ENCODE assay signal across 8 mouse cellular contexts in the genomic region with DNA sequence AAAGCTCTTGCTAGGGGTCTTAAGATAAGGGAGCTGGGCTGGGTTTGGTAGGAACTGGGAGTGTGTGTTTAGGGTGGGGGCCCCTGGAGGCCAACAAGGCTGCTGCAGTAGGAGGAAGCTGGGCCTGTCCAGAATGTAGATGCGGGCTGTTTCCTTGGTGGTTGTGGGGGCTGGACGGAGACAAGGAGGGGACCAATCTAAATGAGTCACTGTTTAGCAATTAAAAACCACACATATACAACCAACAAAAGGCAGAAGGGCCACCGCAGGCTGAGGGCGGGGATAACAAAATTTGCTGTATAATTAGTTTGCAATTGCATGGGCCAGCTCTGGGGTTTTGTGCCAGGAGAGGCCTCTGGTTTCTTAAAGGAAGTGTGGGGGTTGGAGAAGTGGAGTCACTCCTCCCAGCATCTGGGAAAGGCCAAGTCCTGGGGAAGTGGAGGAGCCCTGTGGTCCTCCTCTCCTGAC. TPM values are rescaled to one million over a fixed set of nuclear protein-coding genes. Genes with fewer than 3 reads are reported as not detected.
DNase-seq lines count a peak whose midpoint lies in the region; ATAC-seq and TF ChIP-seq lines count a peak whose summit lies in the region.

No protein-coding gene starts in this region.

- H3K9me3 ChIP-seq in embryonic facial prominence, embryonic 14.5 days (ENCODE audit: control insufficient read depth, low read length) = no peaks in the 10 kb centered on the region
- H3K9me3 ChIP-seq in heart, embryonic 15.5 days (replicated peaks) = no peaks in the 10 kb centered on the region
- H3K9me3 ChIP-seq in kidney, postnatal 0 days (replicated peaks; ENCODE audit: low read length) = no peaks in the 10 kb centered on the region
- H3K9me3 ChIP-seq in stomach, embryonic 15.5 days = no peaks in the 10 kb centered on the region

- peaks cover 37% of the 10 kb centered on the region for H3K4me1 ChIP-seq in embryonic facial prominence, embryonic 14.5 days (ENCODE audit: control insufficient read depth, insufficient read depth, low read length)
- peaks cover 52% of the 10 kb centered on the region for H3K4me1 ChIP-seq in heart, embryonic 15.5 days (replicated peaks)
- peaks cover 43% of the 10 kb centered on the region for H3K4me1 ChIP-seq in kidney, postnatal 0 days (replicated peaks; ENCODE audit: insufficient read depth, low read length)
- peaks cover 47% of the 10 kb centered on the region for H3K4me1 ChIP-seq in stomach, embryonic 15.5 days

- no peaks in the 10 kb centered on the region for H3K27me3 ChIP-seq in embryonic facial prominence, embryonic 14.5 days (replicated peaks; ENCODE audit: control insufficient read depth, insufficient read depth, low read length)
- no peaks in the 10 kb centered on the region for H3K27me3 ChIP-seq in heart, embryonic 15.5 days
- no peaks in the 10 kb centered on the region for H3K27me3 ChIP-seq in kidney, postnatal 0 days (ENCODE audit: insufficient read depth, low read length)
- H3K27me3 ChIP-seq in stomach, embryonic 15.5 days (replicated peaks) = no peaks in the 10 kb centered on the region

- ATAC-seq in embryonic facial prominence, embryonic 14.5 days (ENCODE audit: low read depth) = peak; percentile 1
- ATAC-seq in heart, embryonic 15.5 days (replicated peaks; ENCODE audit: insufficient number of reproducible peaks, insufficient read depth, low FRiP score, low read depth) = peak; percentile 0; the same call in 1 of the 2 replicates
- no peak; the same call in 1 of the 2 replicates for ATAC-seq in kidney, postnatal 0 days (replicated peaks; ENCODE audit: low FRiP score, low read depth)
- ATAC-seq in stomach, embryonic 15.5 days (ENCODE audit: insufficient read depth, low FRiP score, low read depth) = no peak; the same call in 1 of the 2 replicates

- H3K36me3 ChIP-seq in embryonic facial prominence, embryonic 14.5 days (ENCODE audit: control insufficient read depth, insufficient read depth, low read length) = peaks cover 41% of the 10 kb centered on the region
- H3K36me3 ChIP-seq in heart, embryonic 15.5 days = peaks cover 22% of the 10 kb centered on the region; the same call in 1 of the 2 replicates
- peaks cover 24% of the 10 kb centered on the region; the same call in 1 of the 2 replicates for H3K36me3 ChIP-seq in kidney, postnatal 0 days (ENCODE audit: insufficient read depth, low read length)
- peaks cover 2% of the 10 kb centered on the region for H3K36me3 ChIP-seq in stomach, embryonic 15.5 days

- peak; percentile 51 for TF ChIP-seq CTCF in kidney, postnatal 0 days (IDR thresholded peaks at IDR 0.05; ENCODE audit: low read depth)

- peak; percentile 69 for DNase-seq in urinary bladder, postnatal 14 days (ENCODE audit: low spot score)
- DNase-seq in urinary bladder, adult 2 months (ENCODE audit: low spot score) = no peak
- DNase-seq in embryonic facial prominence, embryonic 14.5 days (ENCODE audit: low spot score) = peak; percentile 86
- DNase-seq in kidney, postnatal 0 days (ENCODE audit: low spot score) = peak; percentile 81
- DNase-seq in lung, postnatal 25 days (ENCODE audit: low spot score) = peak; percentile 72
- no peak for DNase-seq in cerebellum, adult 11-12 months

- 6% methylated on average over 4 of the region's 4 CpGs for WGBS in embryonic facial prominence, embryonic 14.5 days
- WGBS in heart, embryonic 15.5 days = 3% methylated on average over 4 of the region's 4 CpGs
- WGBS in kidney, postnatal 0 days = 3% methylated on average over 4 of the region's 4 CpGs
- 3% methylated on average over 4 of the region's 4 CpGs for WGBS in stomach, embryonic 15.5 days

- peak overlapping the region; percentile 81 for H3K9ac ChIP-seq in embryonic facial prominence, embryonic 14.5 days (ENCODE audit: low read depth, low read length)
- H3K9ac ChIP-seq in heart, embryonic 15.5 days = peak overlapping the region; percentile 98
- peak overlapping the region; percentile 99 for H3K9ac ChIP-seq in kidney, postnatal 0 days (ENCODE audit: low read depth, low read length)
- peak overlapping the region; percentile 97 for H3K9ac ChIP-seq in stomach, embryonic 15.5 days

- peak overlapping the region; percentile 68 for H3K4me3 ChIP-seq in embryonic facial prominence, embryonic 14.5 days (ENCODE audit: low read depth, low read length)
- H3K4me3 ChIP-seq in heart, embryonic 15.5 days = peak overlapping the region; percentile 93
- peak overlapping the region; percentile 96 for H3K4me3 ChIP-seq in kidney, postnatal 0 days (replicated peaks; ENCODE audit: low read depth, low read length)
- H3K4me3 ChIP-seq in stomach, embryonic 15.5 days (replicated peaks) = peak overlapping the region; percentile 92

- peak overlapping the region; percentile 97 for H3K4me2 ChIP-seq in embryonic facial prominence, embryonic 14.5 days (ENCODE audit: low read depth, low read length)
- peak overlapping the region; percentile 95 for H3K4me2 ChIP-seq in heart, embryonic 15.5 days
- H3K4me2 ChIP-seq in kidney, postnatal 0 days (ENCODE audit: low read length) = peak overlapping the region; percentile 91
- peak overlapping the region; percentile 84 for H3K4me2 ChIP-seq in stomach, embryonic 15.5 days

- peak overlapping the region; percentile 99 for H3K27ac ChIP-seq in embryonic facial prominence, embryonic 14.5 days (replicated peaks; ENCODE audit: low read depth, low read length)
- peak overlapping the region; percentile 100 for H3K27ac ChIP-seq in heart, embryonic 15.5 days
- peak overlapping the region; percentile 100 for H3K27ac ChIP-seq in kidney, postnatal 0 days
- H3K27ac ChIP-seq in stomach, embryonic 15.5 days = peak overlapping the region; percentile 100

RNA-seq across cellular contexts. Expression of a gene that starts 2.6 kb away (rescaled TPM):
- polyA plus RNA-seq in urinary bladder, adult 2 months (2012; rRNA removed) = 17.2 and 25.2 TPM in 2 replicates
- 21.5 and 27.1 TPM in 2 replicates for polyA plus RNA-seq in embryonic facial prominence, embryonic 14.5 days (2014; fragmentation: Nextera tagmentation; extraction: Ambion mirVana)
- 15.9 and 19.2 TPM in 2 replicates for polyA plus RNA-seq in heart, embryonic 15.5 days (2015; fragmentation: Nextera tagmentation; extraction: Ambion mirVana)
- polyA plus RNA-seq in kidney, postnatal 0 days (2015; fragmentation: Nextera tagmentation; extraction: Ambion mirVana) = 27.8 and 30.5 TPM in 2 replicates
- 20.4 and 20.9 TPM in 2 replicates for polyA plus RNA-seq in stomach, embryonic 15.5 days (2015; fragmentation: Nextera tagmentation; extraction: Ambion mirVana)

Comparison
In these comparisons a context has a peak if more than half of its experiments do, and no peak if none do; other contexts are left out.
1. DNase-seq: peak in urinary bladder, postnatal 14 days (single experiment), embryonic facial prominence, embryonic 14.5 days (single experiment), kidney, postnatal 0 days (single experiment) and lung, postnatal 25 days (single experiment); none in urinary bladder, adult 2 months (single experiment) and cerebellum, adult 11-12 months (single experiment).
2. ATAC-seq: peak in embryonic facial prominence, embryonic 14.5 days (single experiment) and heart, embryonic 15.5 days (single experiment); none in kidney, postnatal 0 days (single experiment) and stomach, embryonic 15.5 days (single experiment).
3. Peak in every context shown above with its lines, with median percentiles within 50 percentile points of each other: H3K27ac ChIP-seq, H3K4me2 ChIP-seq, H3K4me3 ChIP-seq and H3K9ac ChIP-seq.